Mouse (Mus musculus): Measurements from ENCODE around the gene Zfp143. TPM values are rescaled to one million over a fixed set of nuclear protein-coding genes. Genes with fewer than 3 reads are reported as not detected.

Zfp143 gene
- total and polyA plus RNA-seq, 3 experiments = 17.0 to 23.4 (median 17.5) TPM

DNA sequence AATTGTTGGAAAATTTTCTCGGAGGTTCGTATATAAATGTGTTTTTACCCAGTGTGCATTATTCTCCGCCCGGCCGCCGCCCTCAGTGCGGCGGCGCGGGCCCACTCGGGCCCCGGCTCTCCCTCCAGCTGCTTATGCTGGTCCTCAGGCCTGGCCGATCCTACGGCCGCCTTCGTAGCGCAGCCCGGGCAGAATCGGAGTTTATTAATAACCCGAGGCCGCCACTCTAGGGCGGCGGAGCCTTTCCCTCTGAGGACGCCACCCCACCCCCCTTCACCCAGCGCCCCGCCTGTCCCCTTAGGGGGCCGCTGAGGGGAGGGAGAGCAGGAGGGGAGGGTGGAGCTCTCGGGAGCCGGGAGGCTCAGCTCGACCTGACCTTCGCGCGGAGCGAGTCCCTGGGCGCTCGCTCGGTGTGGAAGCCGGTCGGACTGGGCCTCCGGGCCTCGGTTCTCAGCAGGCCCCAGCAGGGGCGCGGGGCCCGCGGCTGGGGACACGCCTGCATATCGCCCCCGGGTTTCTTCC lies 796 bp downstream of the Zfp143 start:
- peaks cover 23% of the 10 kb centered on the region for H3K79me2 ChIP-seq (replicated peaks; ENCODE audit: control insufficient read depth, extremely low read depth, insufficient read depth, poor library complexity, severe bottlenecking)
- DNase-seq (ENCODE audit: extremely low read depth) = no peak
- no peak for TF ChIP-seq CTCF (conservative IDR thresholded peaks at IDR 0.05 in 1 of 2, IDR thresholded peaks at IDR 0.05 in 1 of 2; ENCODE audit: low read depth in 2 of 2, low read length in 2 of 2)
- peak; percentile 66 for TF ChIP-seq MEF2A (IDR thresholded peaks at IDR 0.05; ENCODE audit: borderline replicate concordance, low read depth, low read length)
- TF ChIP-seq ZNF384 (IDR thresholded peaks at IDR 0.05; ENCODE audit: low read depth, low read length) = no peak
- TF ChIP-seq MAZ (IDR thresholded peaks at IDR 0.05; ENCODE audit: low read depth, low read length) = peak; percentile 85; the same call in 1 of the 2 replicates
- no peak for TF ChIP-seq USF2 (conservative IDR thresholded peaks at IDR 0.05; ENCODE audit: low read depth, low read length)
- TF ChIP-seq CHD2 (IDR thresholded peaks at IDR 0.05; ENCODE audit: low read length) = no peak
- TF ChIP-seq ELF1 (IDR thresholded peaks at IDR 0.05; ENCODE audit: low read depth, low read length) = no peak
- no peak for TF ChIP-seq JUND (conservative IDR thresholded peaks at IDR 0.05; ENCODE audit: low read depth, low read length)
- peak; percentile 74 for TF ChIP-seq TCF12 (IDR thresholded peaks at IDR 0.05; ENCODE audit: low read depth, low read length)
- TF ChIP-seq HCFC1 (IDR thresholded peaks at IDR 0.05; ENCODE audit: low read depth, low read length) = no peak
- no peak; the same call in none of the 2 replicates for TF ChIP-seq ETS1 (conservative IDR thresholded peaks at IDR 0.05; ENCODE audit: low read depth, low read length)
- no peak for TF ChIP-seq ZC3H11A (IDR thresholded peaks at IDR 0.05; ENCODE audit: low read depth, low read length)
- TF ChIP-seq NRF1 (IDR thresholded peaks at IDR 0.05; ENCODE audit: low read depth, low read length) = peak; percentile 71
- TF ChIP-seq POLR2A (IDR thresholded peaks at IDR 0.05; ENCODE audit: low read depth, low read length) = peak; percentile 95
- TF ChIP-seq RAD21 (IDR thresholded peaks at IDR 0.05; ENCODE audit: low read depth, low read length) = no peak
- 0 out of 2 replicates have a peak, but pooled peaks have one; percentile 18 for TF ChIP-seq CHD1 (IDR thresholded peaks at IDR 0.05; ENCODE audit: low read depth, low read length)
- TF ChIP-seq MAFK (IDR thresholded peaks at IDR 0.05; ENCODE audit: insufficient replicate concordance, low read length) = no peak; the same call in 1 of the 2 replicates
- TF ChIP-seq EP300 (IDR thresholded peaks at IDR 0.05; ENCODE audit: low read length) = no peak
- TF ChIP-seq GABPA (IDR thresholded peaks at IDR 0.05; ENCODE audit: insufficient replicate concordance, low read depth, low read length) = no peak
- no peak for TF ChIP-seq JUN (IDR thresholded peaks at IDR 0.05; ENCODE audit: insufficient read depth, low read depth, low read length)
- TF ChIP-seq SMC3 (IDR thresholded peaks at IDR 0.05; ENCODE audit: low read depth, low read length) = no peak
- peak; percentile 91 for TF ChIP-seq SIN3A (IDR thresholded peaks at IDR 0.05; ENCODE audit: low read length)
- TF ChIP-seq PAX5 (IDR thresholded peaks at IDR 0.05; ENCODE audit: low read length) = no peak
- TF ChIP-seq MYC (IDR thresholded peaks at IDR 0.05; ENCODE audit: low read depth, low read length) = peak; percentile 51; the same call in 1 of the 2 replicates
- TF ChIP-seq ZKSCAN1 (IDR thresholded peaks at IDR 0.05; ENCODE audit: borderline replicate concordance, low read depth, low read length) = no peak
- TF ChIP-seq NELFE (IDR thresholded peaks at IDR 0.05; ENCODE audit: low read depth, low read length) = peak; percentile 96
- TF ChIP-seq TBP (conservative IDR thresholded peaks at IDR 0.05; ENCODE audit: low read depth, low read length) = peak; percentile 93
- peak; percentile 58; the same call in 1 of the 2 replicates for TF ChIP-seq MXI1 (IDR thresholded peaks at IDR 0.05; ENCODE audit: low read depth, low read length)
- TF ChIP-seq UBTF (IDR thresholded peaks at IDR 0.05; ENCODE audit: low read depth, low read length) = peak; percentile 94
- no peak for TF ChIP-seq RCOR1 (conservative IDR thresholded peaks at IDR 0.05; ENCODE audit: low read depth, low read length)
- no peak for TF ChIP-seq KAT2A (IDR thresholded peaks at IDR 0.05; ENCODE audit: insufficient replicate concordance, low read length)
- TF ChIP-seq MAX (IDR thresholded peaks at IDR 0.05; ENCODE audit: low read length) = peak; percentile 15; the same call in 1 of the 2 replicates
- peak; percentile 31; the same call in 1 of the 2 replicates for TF ChIP-seq IRF4 (IDR thresholded peaks at IDR 0.05; ENCODE audit: low read depth, low read length)
- peak; percentile 97 for TF ChIP-seq ZMIZ1 (IDR thresholded peaks at IDR 0.05; ENCODE audit: low read depth, low read length)
- TF ChIP-seq E2F4 (IDR thresholded peaks at IDR 0.05; ENCODE audit: insufficient replicate concordance, low read depth, low read length) = 0 out of 2 replicates have a peak, but pooled peaks have one; percentile 44
- no peak; the same call in 1 of the 2 replicates for TF ChIP-seq POLR2AphosphoS2 (IDR thresholded peaks at IDR 0.05; ENCODE audit: low read depth, low read length)
- no peaks in the 10 kb centered on the region for H3K27me3 ChIP-seq (replicated peaks)
- peak overlapping the region; percentile 95 for H3K9ac ChIP-seq (ENCODE audit: insufficient read depth, low read depth)
- in situ Hi-C loops (cut with MboI; ENCODE audit: low pct_ligation_motif_present, low pct_unique_long_range_greater_than_20kb, low sequenced_read_pairs) = no loop called here
- peak overlapping the region; percentile 60; the same call in 1 of the 2 replicates for H3K4me2 ChIP-seq (ENCODE audit: insufficient read depth, low read depth, poor library complexity, severe bottlenecking)
- peak overlapping the region; percentile 60 to 77 (median 65) for H3K4me3 ChIP-seq (replicated peaks in 1 of 3; ENCODE audit: low read depth in 2 of 3, low read length in 2 of 3, poor library complexity in 1 of 3)
- H3K9me3 ChIP-seq (replicated peaks; ENCODE audit: low read length) = no peaks in the 10 kb centered on the region
- dilution Hi-C loops (cut with MboI; ENCODE audit: extremely low pct_ligation_motif_present, extremely low pct_unique_long_range_greater_than_20kb, low sequenced_read_pairs) = no loop called here
- peak overlapping the region; percentile 82 for H3K27ac ChIP-seq (ENCODE audit: insufficient read depth, low read depth)
- H3K36me3 ChIP-seq (replicated peaks in 1 of 2; ENCODE audit: control insufficient read depth in 1 of 2, insufficient read depth in 1 of 2, low read length in 1 of 2) = peaks cover 2 to 35% of the 10 kb centered on the region in 2 experiments
- peaks cover 3 to 29% of the 10 kb centered on the region in 2 experiments; a peak in 3 of 4 replicates for H3K4me1 ChIP-seq (ENCODE audit: control insufficient read depth in 1 of 2, insufficient read depth in 2 of 2)

All from CH12.LX (cell line).